Mouse (Mus musculus) cerebellum, adult 2 months (tissue): ENCODE measurements at regions not wholly inside any gene's neighbourhood (a gene's known extent, or its start where the extent isn't known, plus 50 kb on each side); places are given as distances from the start of the nearest gene placed in this dataset.

ENCODE experiments used
- DNase-seq, 2 experiments: peaks; one replicate each; pipeline ENCODE4 v3.0.0; 2021
- H3K27ac ChIP-seq: fragments of 200-500 bp; 2 replicates; pipeline ENCODE4 v1.5.1; 2012; ENCODE audit warnings: low read length, control low read depth, inconsistent platforms; ENCODE audit not compliant: insufficient read depth
- H3K27me3 ChIP-seq: fragments of 200-500 bp; 2 replicates; pipeline ENCODE4 v1.6.1; 2012; ENCODE audit warnings: inconsistent platforms, mild to moderate bottlenecking, low read length, moderate library complexity; ENCODE audit not compliant: control insufficient read depth, insufficient read depth
- H3K4me1 ChIP-seq: fragments of 200-500 bp; 2 replicates; pipeline ENCODE4 v1.6.1; 2011; ENCODE audit warnings: low read length; ENCODE audit not compliant: control insufficient read depth, insufficient read depth
- H3K4me3 ChIP-seq: fragments of 200-500 bp; replicated peaks from 2 replicates; pipeline ENCODE3; 2011; ENCODE audit warnings: mild to moderate bottlenecking, low read depth, low read length, control low read depth; ENCODE audit not compliant: insufficient read depth
- CTCF ChIP-seq: fragments of 200-500 bp; IDR thresholded peaks from 2 replicates; pipeline ENCODE4 v1.5.1; 2011; ENCODE audit warnings: low read depth, mild to moderate bottlenecking, control low read depth, low read length, moderate library complexity, borderline replicate concordance; ENCODE audit not compliant: insufficient read depth
- POLR2A ChIP-seq: fragments of 200-500 bp; IDR thresholded peaks from 2 replicates; pipeline ENCODE4 v1.6.1; 2011; ENCODE audit warnings: low read length, control low read depth, borderline replicate concordance; ENCODE audit not compliant: insufficient read depth
- WGBS: fragments of 180-500 bp; shearing (Covaris S2); methylation state at CpG from one replicate; pipeline ENCODE4 v1.1.7; 2018; 5-methylcytosine and 5-hydroxymethylcytosine counted together

DNA sequence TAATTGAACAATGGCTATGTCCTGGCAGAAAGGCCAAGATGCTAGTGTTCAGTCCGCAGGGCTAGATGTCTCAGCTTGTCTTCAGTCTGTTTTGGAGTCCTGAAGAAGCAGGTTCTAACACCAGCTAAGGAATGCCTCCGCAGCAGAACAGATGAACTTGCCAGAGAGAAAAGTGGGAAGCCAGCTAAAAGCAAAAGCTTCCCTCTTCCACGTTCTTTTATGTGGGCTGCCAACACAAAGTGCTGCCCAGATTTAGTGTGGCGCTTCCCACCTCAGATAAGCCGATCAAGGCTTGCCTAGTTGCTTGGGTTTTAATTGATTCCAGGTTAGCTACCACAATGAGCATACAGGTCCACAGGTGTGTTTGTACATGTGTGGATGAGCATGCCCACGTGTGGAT, 168.5 kb upstream of the Gli2 start:
- Histone ChIP-seq H3K4me1 (peaks cover 12% of the 10 kb centered on the region), H3K4me3 (no peak overlapping the region), H3K27ac (no peak overlapping the region), H3K27me3 (no peaks in the 10 kb centered on the region)
- no peak for DNase-seq
- 86% methylated on average over 6 of the region's 6 CpGs for WGBS
- no peak for TF ChIP-seq POLR2A
- TF ChIP-seq CTCF: no peak

- H3K27me3 ChIP-seq: no peaks in the 10 kb centered on the region
- TF ChIP-seq CTCF (no peak), POLR2A (no peak)
- no peak overlapping the region for H3K4me3 ChIP-seq
- WGBS: 20% methylated on average over 7 of the region's 7 CpGs
- peak in 1 of 2 experiments; percentile 15 for DNase-seq
- no peak overlapping the region for H3K27ac ChIP-seq
- peaks cover 12% of the 10 kb centered on the region for H3K4me1 ChIP-seq
Measured at GRCm38 (mm10) chr1:119221012-119221411, 167.6 kb upstream of the Gli2 start.

GRCm38 (mm10) chr1:119219817-119220216, 166.4 kb upstream of the Gli2 start:
- Histone ChIP-seq H3K4me3 (no peak overlapping the region), H3K27me3 (no peaks in the 10 kb centered on the region), H3K27ac (no peak overlapping the region), H3K4me1 (peaks cover 12% of the 10 kb centered on the region)
- TF ChIP-seq POLR2A (no peak), CTCF (no peak)
- no peak for DNase-seq
- 90% methylated on average over 10 of the region's 10 CpGs for WGBS

- TF ChIP-seq CTCF: no peak
- TF ChIP-seq POLR2A: no peak
- WGBS: 74% methylated on average over 4 of the region's 4 CpGs
- no peak for DNase-seq
- Histone ChIP-seq H3K4me1 (0 out of 2 replicates have a peak, but pooled peaks cover 3% of the 10 kb centered on the region), H3K27ac (no peak overlapping the region), H3K27me3 (no peaks in the 10 kb centered on the region), H3K4me3 (no peak overlapping the region)
Measured at GRCm38 (mm10) chr1:119217387-119217786, 164.0 kb upstream of the Gli2 start.

DNA sequence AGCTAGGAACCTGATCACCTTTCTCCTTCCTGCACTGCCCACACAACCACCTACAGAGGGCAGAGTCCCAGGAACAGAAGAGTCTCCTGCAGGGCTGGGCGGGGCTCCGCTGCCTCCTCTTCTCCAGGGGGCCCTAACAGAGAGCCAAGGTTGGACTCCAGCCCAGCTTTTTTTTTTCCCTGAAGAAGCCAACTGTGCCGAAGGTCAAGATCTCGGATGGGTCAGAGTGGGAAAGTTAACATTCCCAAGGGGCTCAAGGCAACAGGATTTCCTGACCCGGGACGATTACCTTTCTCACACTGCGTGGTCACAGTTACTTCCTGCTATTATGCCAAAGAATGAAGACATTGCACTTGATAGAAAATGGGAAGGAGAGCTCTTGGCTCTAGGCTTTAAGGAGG, 156.2 kb upstream of the Gli2 start:
- TF ChIP-seq CTCF (no peak), POLR2A (no peak)
- Histone ChIP-seq H3K4me1 (no peaks in the 10 kb centered on the region), H3K27ac (no peak overlapping the region), H3K4me3 (no peak overlapping the region), H3K27me3 (no peaks in the 10 kb centered on the region; the same call in 1 of the 2 replicates)
- no peak for DNase-seq
- WGBS: 7% methylated on average over 7 of the region's 7 CpGs

DNA sequence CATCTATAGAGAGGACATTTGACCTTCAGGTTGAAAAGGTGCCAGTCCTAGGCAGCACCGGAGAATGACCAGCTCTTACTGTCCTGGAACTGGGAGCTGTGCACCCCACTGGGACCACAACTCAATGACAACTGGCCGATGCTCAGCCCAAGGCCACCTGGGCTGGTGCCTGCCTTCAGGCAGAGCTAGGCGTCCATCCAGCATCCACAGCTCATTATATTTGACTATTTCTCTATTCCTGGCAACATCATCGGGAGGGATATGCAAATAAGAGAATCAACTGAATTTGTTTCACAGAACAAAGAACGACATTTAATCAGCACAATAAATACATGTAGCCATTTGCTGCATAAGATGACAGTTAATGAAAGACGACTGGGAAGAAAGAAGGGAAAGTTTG, 149.0 kb upstream of the Gli2 start:
- no peak for DNase-seq
- TF ChIP-seq CTCF: no peak
- TF ChIP-seq POLR2A: no peak
- H3K27ac ChIP-seq: no peak overlapping the region
- 34% methylated on average over 6 of the region's 6 CpGs for WGBS
- H3K4me1 ChIP-seq: 0 out of 2 replicates have a peak, but pooled peaks cover under 1% of the 10 kb centered on the region
- H3K27me3 ChIP-seq: no peaks in the 10 kb centered on the region; the same call in 1 of the 2 replicates
- no peak overlapping the region for H3K4me3 ChIP-seq

- Histone ChIP-seq H3K4me3 (no peak overlapping the region), H3K27me3 (peaks cover 2% of the 10 kb centered on the region; the same call in 1 of the 2 replicates), H3K4me1 (peaks cover 4% of the 10 kb centered on the region; the same call in 1 of the 2 replicates), H3K27ac (no peak overlapping the region)
- whole genome bisulfite sequencing: 14% methylated on average over 7 of the region's 7 CpGs
- no peak for TF ChIP-seq POLR2A
- no peak for TF ChIP-seq CTCF
- DNase-seq: peak; percentile 15 to 28
Measured at GRCm38 (mm10) chr1:119197415-119197700, 143.9 kb upstream of the Gli2 start.

GRCm38 (mm10) chr1:119196674-119197414, 143.4 kb upstream of the Gli2 start:
- Histone ChIP-seq H3K27ac (no peak overlapping the region), H3K4me1 (peaks cover 4% of the 10 kb centered on the region; the same call in 1 of the 2 replicates), H3K4me3 (no peak overlapping the region), H3K27me3 (peaks cover 2% of the 10 kb centered on the region; the same call in 1 of the 2 replicates)
- WGBS: 19% methylated on average over 13 of the region's 13 CpGs
- no peak for DNase-seq
- no peak for TF ChIP-seq POLR2A
- TF ChIP-seq CTCF: no peak
